Mouse (Mus musculus) left cerebral cortex, postnatal 4 days (tissue): ENCODE measurements around the gene Crnkl1. TPM values are rescaled to one million over a fixed set of nuclear protein-coding genes. Genes with fewer than 3 reads are reported as not detected.

Experiments
- DNase-seq: peaks from one replicate; pipeline ENCODE4 v3.0.0-alpha.2; 2022
- intact Hi-C: fragments of 180-260 bp; cut with DNase I; formaldehyde crosslinking; loops from one replicate; pipeline ENCODE4 v1.15.1; 2025
- total RNA-seq, 2 experiments: library from RNA; stranded (reverse); gene quantifications; 2 replicates each; pipeline ENCODE4 v1.2.3; 2021

Gene Crnkl1
- total RNA-seq: 10 to 100 TPM; 22.5 to 24.3 TPM

GRCm38 (mm10) chr2:145934339-145935231 is at the start of gene Crnkl1, which contains the start of gene Cfap61:
TSS of gene Crnkl1 (minus strand) at chr2:145935014.
TSS of gene Cfap61 (plus strand) at chr2:145934784.
- DNase-seq: peak; percentile 92
- intact Hi-C loops: no loop called here

- intact Hi-C loops: no loop called here
- DNase-seq: peak; percentile 50
Measured at GRCm38 (mm10) chr2:145982317-145983045, 47.7 kb upstream of the Crnkl1 start.

- intact Hi-C loops: no loop called here
- DNase-seq: peak; percentile 80
Measured at GRCm38 (mm10) chr2:145981699-145982112, 46.9 kb upstream of the Crnkl1 start.

GRCm38 (mm10) chr2:145980881-145981280 is 46.1 kb upstream of the Crnkl1 start:
- peak; percentile 45 for DNase-seq
- intact Hi-C loops: no loop called here

GRCm38 (mm10) chr2:145979616-145980015 is 44.8 kb upstream of the Crnkl1 start:
- peak; percentile 33 for DNase-seq
- intact Hi-C loops: no loop called here

- DNase-seq: no peak
- intact Hi-C loops: no loop called here
Measured at GRCm38 (mm10) chr2:145972571-145972970, 37.8 kb upstream of the Crnkl1 start.

- peak; percentile 86 for DNase-seq
- intact Hi-C loops: no loop called here
Measured at GRCm38 (mm10) chr2:145971237-145972010, 36.6 kb upstream of the Crnkl1 start.

- intact Hi-C loops: no loop called here
Measured at GRCm38 (mm10) chr2:145970751-145971150, 35.9 kb upstream of the Crnkl1 start.

GRCm38 (mm10) chr2:145961861-145962260 is 27.0 kb upstream of the Crnkl1 start:
- DNase-seq: peak; percentile 60
- intact Hi-C loops: no loop called here

More at GRCm38 (mm10) chr2:145970751-145971150, 35.9 kb upstream of the Crnkl1 start:
- DNase-seq: peak; percentile 93

GRCm38 (mm10) chr2:145958551-145958950 is 23.7 kb upstream of the Crnkl1 start:
- intact Hi-C loops: loop anchor here (2.0 to 5.0 kb wide), 3 partner anchors 264 to 654 kb away; partner anchors contain the start of gene Insm1
- peak; percentile 28 for DNase-seq

- no peak for DNase-seq
- intact Hi-C loops: loop anchor here (2.0 to 5.0 kb wide), 3 partner anchors 264 to 654 kb away; partner anchors contain the start of gene Insm1
Measured at GRCm38 (mm10) chr2:145958097-145958496, 23.3 kb upstream of the Crnkl1 start.

GRCm38 (mm10) chr2:145957450-145957849 is 22.6 kb upstream of the Crnkl1 start:
- intact Hi-C loops: loop anchor here (5.0 kb wide), 2 partner anchors 265 to 655 kb away; partner anchors contain the start of gene Insm1

GRCm38 (mm10) chr2:145956318-145956717 is 21.5 kb upstream of the Crnkl1 start:
- intact Hi-C loops: loop anchor here (5.0 kb wide), 2 partner anchors 266 to 656 kb away; partner anchors contain the start of gene Insm1
- DNase-seq: no peak

More at GRCm38 (mm10) chr2:145957450-145957849, 22.6 kb upstream of the Crnkl1 start:
- DNase-seq: peak; percentile 24

GRCm38 (mm10) chr2:145955844-145956243 is 21.0 kb upstream of the Crnkl1 start:
- intact Hi-C loops: loop anchor here (5.0 kb wide), 2 partner anchors 266 to 656 kb away; partner anchors contain the start of gene Insm1
- no peak for DNase-seq

- intact Hi-C loops: no loop called here
- DNase-seq: no peak
Measured at GRCm38 (mm10) chr2:145952726-145953125, 17.9 kb upstream of the Crnkl1 start.

- intact Hi-C loops: no loop called here
- DNase-seq: no peak
Measured at GRCm38 (mm10) chr2:145950239-145950638, 15.4 kb upstream of the Crnkl1 start.

- DNase-seq: peak; percentile 43
- intact Hi-C loops: no loop called here
Measured at GRCm38 (mm10) chr2:145949475-145950068, 14.8 kb upstream of the Crnkl1 start.

GRCm38 (mm10) chr2:145948402-145948954 is 13.7 kb upstream of the Crnkl1 start:
- DNase-seq: no peak
- intact Hi-C loops: no loop called here

- no peak for DNase-seq
- intact Hi-C loops: no loop called here
Measured at GRCm38 (mm10) chr2:145944286-145944685, 9.5 kb upstream of the Crnkl1 start.
